Mouse (Mus musculus) heart, postnatal 0 days (tissue): ENCODE results near the gene Scml4.

ENCODE experiments used
- CTCF ChIP-seq: IDR thresholded peaks from 2 replicates; pipeline ENCODE4 v1.5.1; 2016; ENCODE audit warnings: antibody characterized with exemption, control low read depth, low read depth
- EP300 ChIP-seq: IDR thresholded peaks from 2 replicates; pipeline ENCODE4 v1.6.1; 2016; ENCODE audit warnings: antibody characterized with exemption, low read depth

DNA sequence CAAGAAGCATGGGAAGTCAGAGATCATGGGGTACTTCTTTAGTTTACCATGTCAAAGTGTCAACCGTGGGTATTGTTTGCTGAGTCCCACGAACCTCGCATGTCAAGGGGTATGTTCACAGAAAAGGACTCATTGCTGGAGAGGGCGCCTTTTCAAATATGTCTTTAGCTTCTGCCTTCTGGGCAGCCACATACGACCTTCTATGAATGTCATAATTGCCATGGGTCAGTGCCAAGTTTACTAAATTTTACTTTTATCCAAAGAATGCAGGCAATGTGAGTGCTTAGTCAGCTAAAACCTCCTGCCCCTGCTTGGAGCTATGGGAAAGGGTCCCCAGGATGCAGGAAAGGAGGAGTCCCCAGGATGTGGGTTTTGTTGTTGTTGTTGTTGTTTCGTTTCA lies 116.4 kb downstream of the Scml4 start:
- TF ChIP-seq CTCF (no peak), EP300 (no peak)
